Mouse (Mus musculus) testis, postnatal 14 days (tissue): Measurements from ENCODE around the gene Atp11b.

ENCODE experiments used
- DNase-seq: peaks from one replicate; pipeline ENCODE4 v3.0.0; 2021; ENCODE audit warnings: low spot score

The Atp11b gene

DNA sequence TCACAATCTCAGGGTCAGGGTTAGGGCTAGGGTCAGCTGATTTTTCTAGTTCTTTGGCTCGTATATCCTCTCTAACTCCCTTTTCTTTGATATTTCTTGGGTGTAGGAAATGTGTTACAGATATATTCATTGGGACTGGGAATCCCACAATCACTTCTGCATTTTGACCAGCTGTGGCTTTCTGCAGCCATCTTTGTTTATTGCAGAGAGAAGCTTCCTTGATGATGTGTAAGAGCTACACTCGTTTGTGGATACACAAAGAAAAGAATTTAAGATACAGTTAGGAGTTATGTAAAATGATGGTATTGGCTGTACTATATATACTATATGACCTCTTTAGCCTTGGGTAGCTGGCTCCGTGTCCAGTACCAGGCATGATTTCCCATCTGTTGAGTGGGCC, 25.8 kb downstream of the Atp11b start:
- DNase-seq, result no peak

DNA sequence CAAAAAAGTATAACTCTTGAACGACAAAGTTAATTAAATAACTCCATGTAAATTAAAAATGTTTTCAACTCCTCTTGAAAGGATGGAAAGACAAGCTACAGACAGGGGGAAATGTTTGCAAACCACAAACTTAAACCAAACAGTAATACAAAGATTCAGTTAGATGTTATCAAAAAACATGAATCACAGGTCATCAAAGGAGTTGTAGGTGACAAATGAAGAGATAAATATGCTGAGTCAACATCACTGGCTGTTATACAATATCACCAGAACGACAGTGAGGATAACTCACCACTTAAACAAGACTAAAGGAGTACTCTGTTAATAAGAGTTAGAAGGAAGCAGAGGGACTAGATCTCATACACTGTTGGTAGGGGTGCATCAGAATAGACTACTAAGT, 48.1 kb downstream of the Atp11b start:
- no peak for DNase-seq

DNA sequence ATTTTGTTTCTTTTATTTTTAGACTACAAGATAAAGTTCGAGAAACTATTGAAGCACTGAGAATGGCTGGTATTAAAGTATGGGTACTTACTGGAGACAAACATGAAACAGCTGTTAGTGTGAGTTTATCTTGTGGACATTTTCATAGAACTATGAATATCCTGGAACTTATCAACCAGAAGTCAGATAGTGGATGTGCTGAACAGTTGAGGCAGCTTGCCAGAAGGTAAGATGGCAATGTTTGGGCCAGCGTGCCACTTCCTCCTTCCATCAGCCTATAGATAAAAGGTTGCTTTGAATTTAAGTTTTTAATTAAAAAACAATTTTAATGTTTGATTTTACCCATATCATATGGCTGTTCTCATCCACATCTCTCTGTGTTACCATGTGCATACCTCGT, 66.0 kb downstream of the Atp11b start:
- no peak for DNase-seq

DNA sequence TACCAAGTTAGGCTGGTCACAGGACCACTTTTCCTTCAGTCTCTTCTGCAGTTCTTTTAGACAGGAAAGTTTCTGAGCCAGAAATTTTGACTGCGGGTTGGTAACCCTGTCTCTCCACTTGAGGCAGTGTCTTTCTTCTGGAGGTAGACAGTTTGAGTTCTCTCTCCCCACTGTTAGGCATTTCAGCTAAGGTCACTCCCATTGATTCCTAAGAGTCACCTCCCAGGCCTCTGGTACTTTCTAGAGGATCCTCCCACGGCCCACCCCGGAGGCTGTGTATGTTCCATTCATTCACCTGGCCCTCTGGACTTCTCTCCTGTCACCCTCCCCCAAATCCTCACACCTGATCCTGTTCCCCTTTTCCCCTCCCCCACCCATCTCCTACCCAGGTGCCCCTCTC, 68.1 kb downstream of the Atp11b start:
- no peak for DNase-seq

DNA sequence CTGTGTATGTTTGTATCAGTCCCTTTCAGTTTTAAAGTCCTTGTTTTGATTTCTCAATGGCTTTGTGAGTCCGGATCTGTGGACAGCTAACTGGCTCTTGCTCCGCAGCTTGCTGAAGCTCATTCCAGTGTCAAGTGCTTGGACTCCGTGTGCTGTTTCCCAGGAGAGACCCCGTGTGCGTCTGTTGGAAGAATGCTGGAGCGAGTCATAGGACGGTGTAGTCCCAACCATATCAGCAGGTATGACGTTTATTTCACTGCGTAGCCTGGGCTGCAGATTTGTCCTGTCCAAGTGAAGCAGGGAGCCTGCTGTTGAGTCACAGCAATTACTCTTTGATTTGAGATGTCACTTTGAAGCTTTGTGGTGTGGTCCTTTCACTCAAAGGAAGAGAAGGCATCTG, 95.4 kb downstream of the Atp11b start:
- DNase-seq, result no peak

DNA sequence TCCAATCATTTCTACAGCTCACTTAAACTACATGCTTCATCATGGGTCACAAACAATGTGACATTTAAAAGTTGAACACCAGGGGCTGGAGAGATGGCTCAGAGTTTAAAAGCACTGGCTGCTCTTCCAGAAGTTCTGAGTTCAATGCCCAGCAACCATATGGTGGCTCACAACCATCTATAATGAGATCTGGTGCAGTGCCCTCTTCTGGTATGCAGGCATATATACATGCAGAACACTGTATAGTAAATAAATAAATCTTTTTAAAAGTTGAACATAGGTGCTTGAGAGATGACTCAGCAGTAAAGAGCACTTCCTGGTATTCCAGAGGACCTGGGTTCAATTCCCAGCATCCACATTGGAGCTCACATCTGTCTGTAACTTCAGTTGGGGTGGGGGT, 129.4 kb downstream of the Atp11b start:
- DNase-seq, result no peak

DNA sequence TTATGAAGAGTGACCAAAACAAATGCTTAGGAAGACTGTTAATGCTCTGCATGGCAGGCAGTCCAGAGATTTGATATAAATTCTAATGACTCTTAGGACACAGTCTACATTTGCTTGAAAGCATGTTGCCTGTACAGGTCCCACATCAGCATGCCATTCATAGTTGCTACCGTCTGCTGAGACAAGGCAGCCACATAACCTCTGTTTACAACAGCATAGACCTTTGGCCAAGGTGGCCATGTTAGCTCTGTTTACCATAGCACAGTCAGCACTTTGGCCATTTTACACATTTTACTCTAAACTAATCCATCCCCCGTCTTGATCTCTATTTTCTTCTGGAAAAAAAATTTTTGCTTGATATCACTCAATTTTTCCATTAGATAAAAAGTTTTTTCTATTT, 135.6 kb downstream of the Atp11b start:
- no peak for DNase-seq

DNA sequence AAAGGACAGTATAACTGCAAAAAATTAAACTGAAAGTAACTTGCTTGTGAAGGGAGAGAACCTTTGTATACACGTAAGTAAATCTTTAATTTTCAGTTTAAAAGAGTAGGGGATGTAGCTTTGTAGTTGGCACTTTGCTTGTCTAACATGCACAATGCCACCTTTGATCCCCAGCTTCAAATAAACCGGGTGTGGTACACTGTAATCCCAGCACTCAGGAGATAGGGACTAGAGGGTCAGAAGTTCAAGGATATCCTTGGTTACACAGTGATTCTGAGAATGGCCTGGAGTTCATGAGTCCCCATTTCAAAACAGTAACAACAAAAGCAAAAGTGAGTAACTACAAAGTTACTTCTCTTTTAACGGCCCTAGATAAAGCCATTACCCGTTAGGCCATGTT, 137.2 kb downstream of the Atp11b start:
- DNase-seq, result peak; percentile 25

DNA sequence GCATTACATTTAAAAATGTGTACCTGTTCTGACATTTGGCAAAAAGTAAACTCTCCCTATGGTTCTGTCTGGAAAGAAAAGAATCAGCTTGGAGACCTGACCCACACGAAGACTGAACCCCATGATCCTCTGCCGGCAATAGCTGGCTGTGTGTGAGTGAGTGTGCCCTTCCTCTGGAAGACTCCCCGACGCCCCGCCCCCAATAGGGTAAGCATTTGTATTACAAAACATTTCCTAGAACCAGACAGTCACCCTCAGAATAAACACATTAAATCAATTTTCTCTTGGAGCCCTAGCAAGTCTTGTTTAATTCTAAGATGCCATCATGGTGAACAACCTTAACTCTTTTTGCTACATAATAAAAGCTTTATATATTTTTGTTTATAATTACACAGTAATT, 139.2 kb downstream of the Atp11b start:
- DNase-seq, result no peak

DNA sequence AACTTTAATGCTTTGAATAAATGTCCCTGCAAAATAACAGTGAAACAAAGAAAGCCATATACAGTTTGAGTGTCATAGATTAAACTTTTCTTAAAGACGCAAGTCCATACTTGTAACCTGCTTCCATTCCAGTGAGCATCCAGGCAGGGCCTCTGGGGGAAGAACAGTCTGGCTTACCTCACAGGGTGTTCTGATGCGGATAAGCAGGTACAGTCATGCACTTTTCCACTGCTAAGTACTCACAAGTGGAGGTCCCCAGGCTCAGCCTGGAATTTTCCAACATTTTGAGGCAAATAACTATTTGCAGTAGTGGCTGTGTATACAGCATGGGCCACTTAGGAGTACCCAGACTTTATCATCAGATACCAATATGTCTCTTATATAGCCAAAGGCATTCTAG, 144.0 kb downstream of the Atp11b start:
- no peak for DNase-seq

DNA sequence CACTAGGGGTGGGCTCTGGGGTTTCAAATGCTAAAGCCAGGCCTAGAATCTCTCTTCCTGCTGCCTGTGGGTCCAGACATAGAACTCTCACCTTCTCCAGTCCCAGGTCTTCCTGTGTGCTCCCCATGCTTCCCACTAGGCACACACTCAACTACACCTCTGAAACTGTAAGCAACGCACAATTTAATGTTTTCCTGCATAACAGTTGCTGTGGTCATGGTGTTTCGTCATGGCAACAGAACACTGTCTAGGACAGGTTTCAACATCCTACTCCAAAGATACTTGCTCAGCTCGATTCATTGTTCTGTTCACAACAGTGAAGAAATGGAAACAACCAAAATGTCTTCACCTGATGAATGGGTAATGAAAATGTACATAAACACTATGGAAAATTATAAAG, 145.2 kb downstream of the Atp11b start:
- no peak for DNase-seq

DNA sequence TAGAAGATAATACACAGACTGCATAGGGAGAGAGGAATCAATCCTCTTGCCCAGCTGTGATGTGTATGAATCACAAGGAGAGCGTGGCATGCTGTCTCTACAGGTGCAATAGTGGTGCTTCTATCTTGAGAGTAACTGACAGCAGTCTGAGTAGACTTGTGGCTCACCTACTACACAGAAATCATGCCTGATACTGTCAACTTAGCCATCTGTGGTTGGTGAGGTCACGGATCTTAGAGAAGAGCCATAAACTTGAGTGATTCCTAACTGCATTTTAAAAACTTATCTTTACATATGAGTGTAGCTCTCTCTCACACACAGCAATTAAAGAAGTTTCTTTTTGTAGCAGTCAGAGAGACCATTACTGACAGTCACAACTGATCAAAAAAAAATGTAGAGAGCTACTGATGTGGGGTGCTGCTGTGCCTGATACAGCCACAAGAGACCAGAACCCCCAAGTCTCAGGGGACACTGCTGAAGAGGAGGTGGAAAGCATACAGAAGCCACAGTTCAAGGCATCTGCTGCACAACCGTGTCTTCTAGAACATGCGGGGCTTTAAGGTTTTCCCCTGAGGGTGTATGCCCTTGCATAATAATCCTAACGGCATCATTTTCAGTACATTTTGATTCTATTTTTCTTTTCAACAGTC, 146.8 kb downstream of the Atp11b start:
- DNase-seq, result no peak
